Mouse (Mus musculus) neural tube, embryonic 13.5 days (tissue): ENCODE results near the gene Abcb1a. TPM values are rescaled to one million over a fixed set of nuclear protein-coding genes. Genes with fewer than 3 reads are reported as not detected.

Source experiments
- ATAC-seq: fragments of 200-750 bp; cut with Nextera tagmentation; 2 replicates; pipeline ENCODE4 v1.8.0; 2017; ENCODE audit warnings: low read depth, mild to moderate bottlenecking, moderate TSS enrichment, moderate library complexity
- H3K27ac ChIP-seq: fragments of 300-500 bp; sonication (generic); replicated peaks from 2 replicates; pipeline ENCODE4 v1.5.1; 2015; ENCODE audit warnings: moderate library complexity, mild to moderate bottlenecking, inconsistent platforms
- H3K27me3 ChIP-seq: fragments of 300-500 bp; sonication (generic); 2 replicates; pipeline ENCODE4 v1.6.1; 2015; ENCODE audit warnings: mild to moderate bottlenecking, inconsistent platforms
- H3K36me3 ChIP-seq: fragments of 300-500 bp; sonication (generic); 2 replicates; pipeline ENCODE4 v1.6.1; 2015; ENCODE audit warnings: mild to moderate bottlenecking, inconsistent platforms
- H3K4me1 ChIP-seq: fragments of 300-500 bp; sonication (generic); replicated peaks from 2 replicates; pipeline ENCODE4 v1.6.1; 2015; ENCODE audit warnings: inconsistent platforms
- H3K4me2 ChIP-seq: fragments of 300-500 bp; sonication (generic); 2 replicates; pipeline ENCODE4 v1.6.1; 2015; ENCODE audit warnings: inconsistent platforms, mild to moderate bottlenecking, moderate library complexity
- H3K4me3 ChIP-seq: fragments of 300-500 bp; sonication (generic); 2 replicates; pipeline ENCODE4 v1.5.1; 2015; ENCODE audit warnings: mild to moderate bottlenecking, inconsistent platforms
- H3K9ac ChIP-seq: fragments of 300-500 bp; sonication (generic); 2 replicates; pipeline ENCODE4 v1.6.1; 2015; ENCODE audit warnings: moderate library complexity, mild to moderate bottlenecking, inconsistent platforms
- H3K9me3 ChIP-seq: fragments of 300-500 bp; sonication (generic); 2 replicates; pipeline ENCODE4 v1.6.1; 2016; ENCODE audit warnings: inconsistent platforms
- WGBS: fragments of 180-500 bp; shearing (Covaris S2); methylation state at CpG from one replicate; pipeline ENCODE4 v1.1.7; 2015; 5-methylcytosine and 5-hydroxymethylcytosine counted together
- polyA plus RNA-seq: library from polyadenylated mRNA; unstranded; fragments of >200 nt; fragmentation: Nextera tagmentation; extraction: Ambion mirVana; gene quantifications from 2 replicates; pipeline ENCODE4 v1.2.1, GENCODE M21; 2015

Abcb1a gene
- polyA plus RNA-seq, 1 experiment from 2014 or later = 1.6 TPM

GRCm38 (mm10) chr5:8669606-8670005, 9.7 kb downstream of the Abcb1a start:
- Histone ChIP-seq H3K4me2 (no peak overlapping the region), H3K27ac (no peak overlapping the region), H3K27me3 (no peaks in the 10 kb centered on the region), H3K9me3 (no peaks in the 10 kb centered on the region), H3K36me3 (no peaks in the 10 kb centered on the region), H3K9ac (no peak overlapping the region), H3K4me1 (no peaks in the 10 kb centered on the region), H3K4me3 (no peak overlapping the region)
- WGBS = 85% methylated on average over 1 of the region's 1 CpGs
- ATAC-seq = no peak

DNA sequence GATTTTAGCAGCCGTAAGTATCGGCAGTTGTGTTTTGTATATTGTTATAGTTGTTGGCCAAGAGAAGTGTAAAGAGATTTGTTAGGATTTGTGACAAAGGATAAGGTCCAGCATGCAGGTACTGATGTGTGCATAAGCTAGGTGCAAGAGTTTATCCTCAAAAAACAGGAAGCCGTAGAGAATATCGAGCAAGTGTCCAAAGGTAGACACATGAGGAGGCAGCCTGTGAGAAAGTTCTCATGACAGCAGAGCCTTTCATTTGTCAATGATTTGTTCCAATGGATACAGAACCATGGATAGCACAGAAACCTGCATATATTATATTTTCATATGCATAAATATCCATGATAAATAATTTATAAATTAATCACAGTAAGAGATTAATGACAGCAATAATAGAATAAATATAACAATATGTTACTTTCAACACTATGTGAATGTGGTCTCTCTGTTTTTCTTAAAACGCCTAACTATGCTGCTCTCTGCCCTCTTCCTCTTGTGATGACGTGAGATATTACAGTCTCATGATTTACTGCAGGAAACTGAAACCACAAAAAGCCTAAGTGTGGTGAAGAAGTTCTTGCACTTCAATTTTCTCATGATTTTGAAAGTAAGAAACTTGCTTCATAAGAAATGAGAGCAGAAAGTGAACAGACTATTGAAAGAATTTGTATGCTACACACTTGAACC, 15.5 kb downstream of the Abcb1a start:
- H3K4me1 ChIP-seq = no peaks in the 10 kb centered on the region
- no peak overlapping the region for H3K9ac ChIP-seq
- no peaks in the 10 kb centered on the region for H3K9me3 ChIP-seq
- no peaks in the 10 kb centered on the region for H3K27me3 ChIP-seq
- 90% methylated on average over 6 of the region's 6 CpGs for WGBS
- H3K27ac ChIP-seq = no peak overlapping the region
- no peaks in the 10 kb centered on the region for H3K36me3 ChIP-seq
- no peak overlapping the region for H3K4me3 ChIP-seq
- no peak for ATAC-seq
- H3K4me2 ChIP-seq = no peak overlapping the region

GRCm38 (mm10) chr5:8675952-8676262, 16.0 kb downstream of the Abcb1a start:
- ATAC-seq = no peak
- H3K4me3 ChIP-seq = no peak overlapping the region
- H3K36me3 ChIP-seq = no peaks in the 10 kb centered on the region
- no peaks in the 10 kb centered on the region for H3K4me1 ChIP-seq
- no peak overlapping the region for H3K27ac ChIP-seq
- no peak overlapping the region for H3K9ac ChIP-seq
- no peaks in the 10 kb centered on the region for H3K9me3 ChIP-seq
- WGBS = 89% methylated on average over 1 of the region's 1 CpGs
- no peak overlapping the region for H3K4me2 ChIP-seq
- H3K27me3 ChIP-seq = no peaks in the 10 kb centered on the region

DNA sequence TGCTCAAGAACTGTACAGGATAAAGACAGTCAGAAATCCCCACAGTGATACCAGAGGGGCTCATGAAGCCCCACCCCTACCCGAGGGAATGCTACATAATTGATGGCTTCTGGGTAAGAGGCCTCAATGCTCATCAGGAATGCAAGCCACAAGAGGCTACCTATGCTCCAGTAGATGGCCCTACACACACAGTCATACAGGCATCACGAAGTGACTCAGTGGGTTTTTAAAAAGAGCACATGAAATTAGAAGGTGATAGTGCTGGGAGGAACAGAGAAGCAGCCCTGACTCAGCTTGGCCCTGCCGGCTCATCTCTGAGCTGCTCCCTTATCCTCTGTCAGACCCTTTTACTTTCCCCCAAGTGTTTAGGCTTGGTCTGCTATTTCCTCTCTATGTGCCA, 21.3 kb downstream of the Abcb1a start:
- Histone ChIP-seq H3K27me3 (no peaks in the 10 kb centered on the region), H3K4me2 (no peak overlapping the region), H3K27ac (no peak overlapping the region), H3K4me3 (no peak overlapping the region), H3K9ac (no peak overlapping the region), H3K9me3 (no peaks in the 10 kb centered on the region), H3K36me3 (no peaks in the 10 kb centered on the region), H3K4me1 (no peaks in the 10 kb centered on the region)
- WGBS = 68% methylated on average over 3 of the region's 3 CpGs
- ATAC-seq = no peak

GRCm38 (mm10) chr5:8683686-8684085, 23.8 kb downstream of the Abcb1a start:
- H3K27ac ChIP-seq = no peak overlapping the region
- ATAC-seq = no peak
- no peaks in the 10 kb centered on the region for H3K36me3 ChIP-seq
- H3K9me3 ChIP-seq = no peaks in the 10 kb centered on the region
- no peak overlapping the region for H3K4me3 ChIP-seq
- no peak overlapping the region for H3K9ac ChIP-seq
- WGBS = 88% methylated on average over 3 of the region's 3 CpGs
- H3K4me2 ChIP-seq = no peak overlapping the region
- no peaks in the 10 kb centered on the region for H3K4me1 ChIP-seq
- H3K27me3 ChIP-seq = no peaks in the 10 kb centered on the region

- H3K9me3 ChIP-seq = no peaks in the 10 kb centered on the region
- H3K27me3 ChIP-seq = no peaks in the 10 kb centered on the region
- no peak overlapping the region for H3K4me2 ChIP-seq
- ATAC-seq = no peak
- H3K36me3 ChIP-seq = no peaks in the 10 kb centered on the region
- no peaks in the 10 kb centered on the region for H3K4me1 ChIP-seq
- WGBS = 79% methylated on average over 2 of the region's 2 CpGs
- no peak overlapping the region for H3K4me3 ChIP-seq
- H3K27ac ChIP-seq = no peak overlapping the region
- H3K9ac ChIP-seq = no peak overlapping the region
These were observed 26.2 kb downstream of the Abcb1a start for GRCm38 (mm10) chr5:8686071-8686470.

GRCm38 (mm10) chr5:8687550-8687949, 27.7 kb downstream of the Abcb1a start:
- no peak overlapping the region for H3K27ac ChIP-seq
- 82% methylated on average over 5 of the region's 5 CpGs for WGBS
- no peaks in the 10 kb centered on the region for H3K27me3 ChIP-seq
- H3K4me2 ChIP-seq = no peak overlapping the region
- H3K36me3 ChIP-seq = no peaks in the 10 kb centered on the region
- no peak for ATAC-seq
- H3K4me3 ChIP-seq = no peak overlapping the region
- no peaks in the 10 kb centered on the region for H3K4me1 ChIP-seq
- H3K9ac ChIP-seq = no peak overlapping the region
- H3K9me3 ChIP-seq = no peaks in the 10 kb centered on the region

GRCm38 (mm10) chr5:8716061-8716460, 56.2 kb downstream of the Abcb1a start:
- Histone ChIP-seq H3K4me3 (no peak overlapping the region), H3K9me3 (no peaks in the 10 kb centered on the region), H3K36me3 (no peaks in the 10 kb centered on the region), H3K9ac (no peak overlapping the region), H3K4me1 (no peaks in the 10 kb centered on the region), H3K27me3 (no peaks in the 10 kb centered on the region), H3K27ac (no peak overlapping the region), H3K4me2 (no peak overlapping the region)
- ATAC-seq = no peak

- Histone ChIP-seq H3K4me3 (no peak overlapping the region), H3K4me1 (no peaks in the 10 kb centered on the region), H3K9ac (no peak overlapping the region), H3K36me3 (no peaks in the 10 kb centered on the region), H3K27ac (no peak overlapping the region), H3K27me3 (no peaks in the 10 kb centered on the region), H3K9me3 (no peaks in the 10 kb centered on the region), H3K4me2 (no peak overlapping the region)
- ATAC-seq = no peak
- WGBS = 70% methylated on average over 1 of the region's 1 CpGs
These were observed 59.7 kb downstream of the Abcb1a start for GRCm38 (mm10) chr5:8719556-8719955.

GRCm38 (mm10) chr5:8722224-8722623, 62.3 kb downstream of the Abcb1a start:
- H3K9ac ChIP-seq = no peak overlapping the region
- H3K4me3 ChIP-seq = no peak overlapping the region
- H3K4me1 ChIP-seq = no peaks in the 10 kb centered on the region
- no peaks in the 10 kb centered on the region for H3K9me3 ChIP-seq
- H3K4me2 ChIP-seq = no peak overlapping the region
- H3K27ac ChIP-seq = no peak overlapping the region
- 35% methylated on average over 1 of the region's 1 CpGs for WGBS
- H3K36me3 ChIP-seq = no peaks in the 10 kb centered on the region
- H3K27me3 ChIP-seq = no peaks in the 10 kb centered on the region
- no peak for ATAC-seq

- no peak overlapping the region for H3K4me2 ChIP-seq
- H3K9ac ChIP-seq = no peak overlapping the region
- no peaks in the 10 kb centered on the region for H3K4me1 ChIP-seq
- H3K9me3 ChIP-seq = no peaks in the 10 kb centered on the region
- no peaks in the 10 kb centered on the region for H3K36me3 ChIP-seq
- WGBS = 87% methylated on average over 5 of the region's 5 CpGs
- ATAC-seq = no peak
- no peak overlapping the region for H3K27ac ChIP-seq
- H3K27me3 ChIP-seq = no peaks in the 10 kb centered on the region
- no peak overlapping the region for H3K4me3 ChIP-seq
These were observed 63.0 kb downstream of the Abcb1a start for GRCm38 (mm10) chr5:8722867-8723266.

- Histone ChIP-seq H3K4me1 (no peaks in the 10 kb centered on the region), H3K4me2 (no peak overlapping the region), H3K9ac (no peak overlapping the region), H3K36me3 (no peaks in the 10 kb centered on the region), H3K27ac (no peak overlapping the region), H3K4me3 (no peak overlapping the region), H3K9me3 (no peaks in the 10 kb centered on the region), H3K27me3 (no peaks in the 10 kb centered on the region)
- 58% methylated on average over 4 of the region's 4 CpGs for WGBS
- no peak for ATAC-seq
These were observed 67.9 kb downstream of the Abcb1a start for GRCm38 (mm10) chr5:8727760-8728159.

- H3K9ac ChIP-seq = no peak overlapping the region
- H3K27ac ChIP-seq = no peak overlapping the region
- H3K9me3 ChIP-seq = no peaks in the 10 kb centered on the region
- ATAC-seq = no peak
- no peaks in the 10 kb centered on the region for H3K27me3 ChIP-seq
- no peak overlapping the region for H3K4me3 ChIP-seq
- no peak overlapping the region for H3K4me2 ChIP-seq
- no peaks in the 10 kb centered on the region for H3K36me3 ChIP-seq
- H3K4me1 ChIP-seq = no peaks in the 10 kb centered on the region
These were observed 72.8 kb downstream of the Abcb1a start for GRCm38 (mm10) chr5:8732639-8733038.
